Mouse (Mus musculus) MN1 (cell line): ENCODE data around the gene Ppat.
"Not testable (repeated sequence)": the region's sequence is repeated elsewhere in the genome, so short reads cannot be mapped to it uniquely, and the experiment has no call there.

Experiments used
- DNase-seq: peaks from one replicate; pipeline ENCODE4 v3.0.0-alpha.2; 2016; ENCODE audit warnings: low spot score

Ppat gene

DNA sequence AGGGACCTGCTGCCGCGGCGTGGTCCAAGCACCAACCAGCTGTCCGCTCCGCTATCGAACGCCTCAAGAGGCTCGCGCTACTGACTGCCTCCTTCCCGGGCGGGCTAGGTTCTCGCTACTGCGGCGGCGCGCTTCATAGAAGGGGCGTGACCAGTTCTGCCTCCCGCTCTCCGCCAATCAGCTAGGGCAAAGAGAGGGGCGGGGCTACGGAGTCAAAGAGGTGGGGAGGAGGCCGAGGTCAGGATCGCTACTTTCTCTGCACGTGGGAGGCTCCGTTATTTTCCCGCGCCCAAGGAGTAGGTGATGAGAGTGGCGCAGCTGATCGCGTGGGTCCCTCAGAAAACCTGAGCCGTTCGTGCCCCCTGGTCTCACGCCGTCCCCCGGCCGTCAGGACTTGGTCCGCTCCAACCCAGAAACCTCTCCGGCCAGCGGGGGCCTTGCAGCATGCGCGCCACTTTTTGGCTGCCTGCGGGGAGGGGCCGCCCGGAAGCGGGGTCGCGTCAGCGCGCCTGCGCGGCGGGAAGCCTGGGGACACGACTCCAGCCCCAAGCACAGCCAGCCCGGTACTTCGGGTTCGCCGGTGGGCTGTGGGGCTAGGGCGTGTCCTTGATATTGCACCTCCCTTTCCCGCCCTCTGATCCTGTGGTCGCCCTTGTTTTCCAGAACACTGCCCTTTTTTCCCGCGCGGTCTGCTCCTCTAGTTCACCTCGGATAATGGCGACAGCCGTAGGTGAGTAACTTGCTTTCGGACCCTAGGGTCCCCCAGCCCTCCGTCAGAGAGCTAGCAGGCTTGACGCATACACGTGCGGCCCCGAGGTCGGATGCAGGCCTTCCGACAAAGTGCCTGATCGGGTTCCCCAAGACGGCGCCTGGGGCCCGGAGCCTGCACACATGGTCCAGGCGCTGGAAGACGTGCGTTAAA lies at the start of gene Ppat, which contains the start of gene Paics:
Gene Ppat, minus strand, starts transcription at position 473 of the 922 bp plus-strand sequence.
Gene Paics, plus strand, starts transcription at position 202 of the 922 bp plus-strand sequence.
- peak; percentile 97 for DNase-seq

GRCm38 (mm10) chr5:76998416-76998815 lies 47.0 kb upstream of the Ppat start:
- peak; percentile 63 for DNase-seq

DNA sequence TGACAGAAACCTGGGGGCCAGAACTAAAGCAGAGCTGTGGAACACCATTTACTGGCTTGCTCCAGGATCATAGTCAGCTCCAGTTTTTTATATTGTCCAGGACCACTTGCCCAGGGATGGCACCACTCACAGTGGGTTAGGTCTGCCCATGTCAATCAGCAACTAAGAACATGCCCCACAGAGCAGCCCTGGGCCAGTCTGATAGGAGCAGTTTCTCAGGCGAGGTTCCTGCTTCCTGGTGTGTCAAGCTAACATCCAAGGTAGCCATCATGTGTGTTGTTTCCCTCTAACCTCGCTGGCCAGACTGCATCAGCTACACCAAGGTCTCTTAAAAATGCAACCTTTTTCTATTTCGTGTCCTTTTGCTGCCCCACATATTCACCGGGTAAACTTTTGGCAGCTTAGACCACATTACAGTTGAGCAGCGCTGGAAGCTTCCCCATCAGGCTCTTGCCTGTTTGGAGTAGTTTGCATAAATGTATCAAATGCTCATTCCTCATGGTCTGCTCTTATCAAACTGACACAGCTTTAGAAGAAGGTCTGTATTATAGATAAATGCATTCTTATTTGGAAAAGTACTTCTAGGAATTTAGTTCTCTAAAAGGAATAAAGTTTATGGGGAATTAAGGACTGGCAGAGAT lies 41.9 kb upstream of the Ppat start:
- DNase-seq, result no peak

GRCm38 (mm10) chr5:76990789-76991188 lies 39.4 kb upstream of the Ppat start:
- DNase-seq, result no peak

DNA sequence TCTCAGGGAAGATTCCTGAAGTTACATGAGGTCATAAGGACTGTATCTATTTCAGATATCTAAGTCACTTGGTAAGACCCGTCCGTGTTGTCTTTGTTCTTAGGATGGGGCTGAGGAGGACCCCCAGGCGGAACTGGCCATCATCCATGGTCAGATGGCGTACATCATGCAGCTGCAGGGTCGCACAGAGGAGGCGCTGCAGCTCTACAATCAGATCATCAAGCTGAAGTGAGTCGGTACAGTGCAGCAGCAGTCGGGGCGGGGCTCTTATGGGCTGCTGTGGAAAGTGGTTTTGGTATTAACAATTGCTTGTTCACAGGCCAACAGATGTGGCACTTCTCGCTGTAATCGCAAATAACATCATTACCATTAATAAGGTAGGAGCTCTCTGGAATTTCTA lies 32.6 kb upstream of the Ppat start:
- DNase-seq, result no peak

GRCm38 (mm10) chr5:76975736-76976135 lies 24.4 kb upstream of the Ppat start:
- no peak for DNase-seq

GRCm38 (mm10) chr5:76974554-76975285 lies 23.3 kb upstream of the Ppat start, which contains the start of gene Srp72:
TSS of gene Srp72 (plus strand) at chr5:76974683.
- peak; percentile 89 for DNase-seq

DNA sequence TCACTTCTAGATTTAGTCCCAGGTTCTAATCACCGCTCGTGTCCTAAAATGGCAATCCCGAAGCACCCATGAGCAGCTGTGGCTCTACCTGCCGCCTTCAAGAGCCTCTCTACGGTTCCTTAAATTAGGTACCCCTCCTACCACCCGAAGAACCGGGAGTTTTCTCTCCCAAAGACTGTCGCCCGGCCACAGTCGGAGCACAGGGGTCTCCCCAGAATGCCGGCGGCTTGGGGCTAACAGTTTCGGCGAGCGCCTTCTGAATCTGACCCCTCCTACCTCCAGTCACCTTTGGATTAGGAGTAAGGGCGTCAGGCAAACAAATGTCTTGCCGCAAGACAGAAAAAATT lies 22.8 kb upstream of the Ppat start:
- no peak for DNase-seq

DNA sequence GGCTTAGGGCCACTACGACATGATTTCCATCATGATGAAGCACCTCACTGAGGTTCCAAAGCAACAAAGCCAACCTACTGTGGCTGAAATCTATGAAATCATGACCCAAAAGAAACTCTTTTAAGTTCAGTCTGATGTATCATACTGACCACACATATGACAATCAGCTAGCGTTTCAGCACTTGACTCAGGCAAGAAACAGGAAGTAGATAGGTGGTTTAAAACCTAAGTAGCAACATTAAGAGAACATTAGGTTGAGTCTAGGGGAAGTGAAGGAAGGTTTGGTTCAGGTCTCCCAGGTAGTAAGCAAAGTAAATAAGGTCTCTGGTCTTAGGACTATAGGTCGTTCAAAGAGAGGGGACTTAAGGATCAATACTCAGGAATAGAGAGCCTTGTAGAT lies 22.1 kb upstream of the Ppat start:
- no peak for DNase-seq

GRCm38 (mm10) chr5:76971115-76971514 lies 19.7 kb upstream of the Ppat start:
- DNase-seq, result not testable (repeated sequence)

- peak; percentile 67 for DNase-seq
Observed at GRCm38 (mm10) chr5:76969250-76969649, 17.9 kb upstream of the Ppat start.

GRCm38 (mm10) chr5:76964651-76965050 lies 13.3 kb upstream of the Ppat start:
- DNase-seq, result no peak

- no peak for DNase-seq
Observed at GRCm38 (mm10) chr5:76962545-76962944, 11.2 kb upstream of the Ppat start.

- no peak for DNase-seq
Observed at GRCm38 (mm10) chr5:76959587-76959986, 8.2 kb upstream of the Ppat start.

- DNase-seq, result peak; percentile 29
Observed at GRCm38 (mm10) chr5:76957954-76958353, 6.6 kb upstream of the Ppat start.

- no peak for DNase-seq
Observed at GRCm38 (mm10) chr5:76955474-76955873, 4.1 kb upstream of the Ppat start.

DNA sequence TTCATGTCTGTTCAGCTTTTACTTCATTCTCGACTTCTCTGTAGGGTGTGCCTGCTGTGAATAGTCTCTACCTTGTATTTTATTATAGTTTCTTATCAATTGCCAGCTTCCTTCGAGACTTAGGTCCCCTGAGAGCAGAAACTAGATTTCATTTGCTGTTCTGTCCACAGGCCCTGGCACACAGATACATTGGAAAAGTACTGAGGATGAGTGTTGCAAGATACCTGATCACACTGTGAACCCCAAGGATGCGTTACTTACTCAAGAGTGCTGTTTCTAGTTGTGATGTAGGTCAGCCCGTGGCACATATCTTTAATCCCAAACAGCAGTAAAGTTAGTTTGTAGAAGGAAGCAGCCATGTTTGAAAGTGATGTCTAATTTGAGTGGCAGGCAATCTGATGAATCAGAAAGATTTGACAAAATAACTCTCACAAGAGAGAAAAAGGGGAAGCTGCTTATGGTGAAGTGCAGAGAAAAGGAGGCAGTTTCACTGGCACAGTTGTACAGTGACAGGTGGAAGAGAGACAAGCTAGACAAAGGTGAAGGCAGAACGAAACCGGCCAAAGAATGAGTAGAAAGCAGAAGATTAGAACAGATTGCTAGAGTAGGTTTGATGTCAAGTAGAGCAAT lies 3.0 kb upstream of the Ppat start:
- no peak for DNase-seq

- no peak for DNase-seq
Observed at GRCm38 (mm10) chr5:76953794-76954193, 2.4 kb upstream of the Ppat start.

- DNase-seq, result no peak
Observed at GRCm38 (mm10) chr5:76952112-76953040, 998 bp upstream of the Ppat start.

DNA sequence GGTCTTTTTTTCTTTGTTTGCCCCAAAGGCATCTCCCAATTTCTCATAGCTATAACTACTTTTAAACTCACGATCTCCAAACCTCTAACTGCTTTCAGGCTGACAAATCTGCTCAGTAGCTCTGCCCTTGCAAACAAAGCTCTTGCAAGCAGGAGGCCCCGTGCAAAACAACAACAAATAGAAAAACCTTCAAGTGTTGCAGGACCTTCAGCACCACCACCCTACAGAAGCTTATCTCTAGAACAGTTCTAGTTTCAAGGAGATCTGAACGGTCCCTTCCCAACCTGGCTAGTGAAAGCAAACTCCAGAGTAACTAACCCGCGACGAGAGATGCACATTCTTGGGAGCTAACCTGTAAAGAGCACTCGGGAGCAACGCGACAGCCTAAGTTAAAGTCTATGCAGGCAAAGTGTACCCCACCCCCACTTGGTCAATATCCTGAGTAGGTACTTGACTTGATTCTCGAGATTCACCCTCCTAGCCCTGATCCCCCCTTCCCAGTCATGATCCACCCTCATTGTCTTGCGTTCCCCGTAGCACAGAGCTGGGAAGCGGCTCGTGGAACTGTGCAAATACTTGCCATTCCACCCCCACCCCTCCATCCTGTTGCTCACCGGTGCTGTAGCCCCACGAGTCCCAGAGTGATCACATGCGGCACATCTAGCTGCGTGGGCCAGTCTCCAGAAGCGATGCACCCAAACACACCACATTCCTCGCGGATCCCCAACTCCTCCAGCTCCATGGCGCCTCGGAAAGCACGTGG lies 854 bp downstream of the Ppat start:
- no peak for DNase-seq
